Mouse (Mus musculus): ENCODE data around the gene Itprid2.

DNA sequence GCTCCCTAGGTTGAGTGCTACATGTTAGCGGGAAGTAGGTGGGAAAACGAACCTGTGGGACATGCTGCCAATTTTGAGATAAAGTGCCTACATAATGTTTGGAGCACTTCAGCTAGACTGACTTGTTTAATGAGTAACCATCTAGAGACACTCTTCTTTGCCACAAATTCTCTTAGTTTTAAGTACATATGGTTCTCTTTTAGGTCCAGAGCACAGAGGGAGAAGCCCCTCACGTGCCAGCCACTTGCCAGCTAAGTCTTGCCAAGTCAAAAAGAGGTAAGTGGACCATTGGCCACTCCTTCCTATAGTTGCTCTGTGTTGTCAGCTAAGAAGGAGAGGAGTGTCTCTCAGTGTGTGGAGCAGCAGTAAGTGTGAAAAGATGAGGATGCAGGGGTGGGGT is 16.0 kb downstream of the Itprid2 start:
- no peak for TF ChIP-seq CTCF (IDR thresholded peaks at IDR 0.05)
- TF ChIP-seq EP300 (IDR thresholded peaks at IDR 0.05), result peak; percentile 41; the same call in 1 of the 2 replicates

Data from lung, postnatal 0 days (tissue).